Mouse (Mus musculus) adrenal gland, postnatal 10 days (tissue): ENCODE data around the gene Camta1. TPM values are rescaled to one million over a fixed set of nuclear protein-coding genes. Genes with fewer than 3 reads are reported as not detected.

Source experiments
- total RNA-seq, 2 experiments: library from RNA; stranded (reverse); gene quantifications; 2 replicates each; pipeline ENCODE4 v1.2.3; 2021

Camta1 gene
- total RNA-seq, 2 experiments from 2014 or later: 46.3 to 50.3 TPM

Other genes with a start within 250 kb of the Camta1 start
- 100 to 1,000 TPM in 1 of 2 experiments, 10 to 100 TPM in 1; 99.3 to 120 TPM for gene Dnajc11, start 71.8 kb upstream of the Camta1 start, total RNA-seq
- gene Thap3, start 127.1 kb upstream of the Camta1 start, total RNA-seq: 10 to 100 TPM; 15.3 to 27.0 TPM
- 10 to 100 TPM; 16.4 to 17.8 TPM for gene Phf13, start 134.4 kb upstream of the Camta1 start, total RNA-seq
- 10 to 100 TPM; 17.8 to 21.4 TPM for gene Klhl21, start 146.9 kb upstream of the Camta1 start, total RNA-seq
- 1 to 10 TPM; 7.2 to 9.6 TPM for gene Zbtb48, start 165.8 kb upstream of the Camta1 start, total RNA-seq
- gene Tas1r1, start 176.7 kb upstream of the Camta1 start, total RNA-seq: not detected
- gene Nol9, start 177.4 kb upstream of the Camta1 start, total RNA-seq: 10 to 100 TPM; 20.1 to 20.3 TPM
- 10 to 100 TPM; 17.1 to 20.1 TPM for gene Plekhg5, start 210.6 kb upstream of the Camta1 start, total RNA-seq